Mouse (Mus musculus): Measurements from ENCODE around the gene Kif3a.

Kif3a gene

DNA sequence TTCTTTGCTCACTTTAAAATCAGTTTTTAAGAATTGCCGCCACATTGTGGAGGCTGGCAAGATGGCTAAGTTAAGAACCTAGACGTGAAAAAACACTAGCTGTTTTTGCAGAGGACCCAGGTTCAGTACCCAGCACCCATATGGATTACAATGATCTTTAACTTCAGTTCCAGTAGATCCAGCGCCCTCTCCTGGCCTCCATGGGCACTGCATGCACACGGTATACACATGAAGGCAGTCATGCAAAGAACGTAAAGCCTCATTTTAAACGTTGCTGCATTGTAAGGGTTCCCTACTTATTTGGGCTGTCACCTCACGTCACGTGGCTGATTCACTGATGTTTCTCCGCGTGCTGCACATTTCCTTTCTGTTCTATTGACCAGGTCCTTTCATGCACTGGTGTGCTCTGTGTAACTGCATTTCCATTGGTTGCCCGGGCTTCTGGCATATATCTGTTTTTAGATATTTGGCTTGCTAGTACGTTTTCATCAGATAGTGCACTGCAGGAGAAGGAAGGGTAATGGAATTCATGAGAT is 75.6 kb downstream of the Kif3a start:
- in situ Hi-C loops (cut with MboI, MseI): no loop called here

DNA sequence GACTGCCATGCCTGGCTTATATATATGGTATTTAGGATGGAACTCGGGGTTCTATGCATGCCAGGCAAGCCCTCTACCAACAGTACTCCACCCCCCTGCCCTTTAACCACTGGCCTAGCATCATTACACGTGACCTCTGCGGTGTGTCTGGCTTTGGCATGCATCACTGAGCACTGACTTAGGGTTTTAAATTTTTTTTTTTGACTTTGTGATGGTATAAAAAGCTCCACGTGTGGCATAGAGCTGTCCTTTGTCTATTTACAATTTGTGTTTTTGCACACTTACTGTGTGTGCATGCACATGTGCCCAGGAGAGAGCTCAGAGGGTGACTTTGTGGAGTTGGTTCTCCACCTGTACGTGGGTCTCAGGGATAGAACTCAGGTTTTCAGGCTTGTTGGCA is 76.8 kb downstream of the Kif3a start:
- in situ Hi-C loops (cut with MboI, MseI): no loop called here

DNA sequence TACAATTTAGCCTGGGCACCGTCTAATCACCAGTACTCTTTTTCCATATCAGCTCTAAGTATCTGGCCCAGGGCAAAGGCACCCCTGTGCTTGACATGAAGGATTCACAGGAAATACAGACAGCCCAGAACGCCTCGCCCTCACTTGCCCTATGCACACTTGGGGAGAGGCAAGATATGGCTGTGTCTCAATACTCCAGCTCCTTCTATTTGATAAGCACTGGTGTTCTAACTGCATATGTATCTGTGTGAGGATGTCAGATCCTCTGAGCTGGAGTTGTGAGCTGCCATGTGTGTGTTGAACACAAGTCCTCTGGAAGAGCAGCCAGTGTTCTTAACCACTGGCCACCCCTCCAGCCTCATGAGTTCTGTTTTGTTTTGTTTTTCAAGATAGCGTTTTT is 84.3 kb downstream of the Kif3a start:
- in situ Hi-C loops (cut with MboI, MseI): loop anchor here in 1 of 2 experiments (5.0 kb wide), 1 partner anchor 64 kb away; no protein-coding TSS in a partner anchor

Measured in T-helper 17 cell (primary cell).